Mouse (Mus musculus) R1 (cell line): Measurements from ENCODE around the gene Ankrd44.

Source experiments
- DNase-seq: peaks from one replicate; pipeline ENCODE4 v3.0.0-alpha.2; 2018; ENCODE audit warnings: low read depth, low spot score

Ankrd44 gene

GRCm38 (mm10) chr1:54710550-54710949, 215.6 kb downstream of the Ankrd44 start:
- DNase-seq = no peak

GRCm38 (mm10) chr1:54707888-54708565, 218.2 kb downstream of the Ankrd44 start:
- no peak for DNase-seq

GRCm38 (mm10) chr1:54707036-54707887, 218.9 kb downstream of the Ankrd44 start:
- no peak for DNase-seq

GRCm38 (mm10) chr1:54706621-54707020, 219.6 kb downstream of the Ankrd44 start:
- DNase-seq = peak; percentile 35

GRCm38 (mm10) chr1:54703466-54703865, 222.7 kb downstream of the Ankrd44 start:
- no peak for DNase-seq

DNA sequence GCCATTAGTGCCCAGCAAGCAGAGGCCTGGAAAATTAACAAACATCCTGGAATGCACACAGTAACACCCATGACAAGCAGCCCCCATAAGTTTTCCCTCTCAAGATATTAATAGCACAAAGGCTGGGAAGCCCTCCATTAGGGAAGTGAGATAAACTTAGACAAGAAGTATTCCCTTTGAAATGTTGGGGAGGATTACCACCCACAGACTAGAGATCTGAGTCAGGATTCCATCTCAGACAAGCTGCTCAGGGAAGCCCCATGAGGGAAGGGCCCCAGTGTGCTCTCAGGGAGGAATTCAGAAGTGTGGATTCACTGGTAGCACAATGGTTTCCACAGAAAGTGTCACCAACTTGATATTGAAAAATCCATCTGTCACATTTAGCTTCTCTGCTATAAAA, 223.3 kb downstream of the Ankrd44 start:
- DNase-seq = no peak

- no peak for DNase-seq
Measured at GRCm38 (mm10) chr1:54695396-54695795, 230.8 kb downstream of the Ankrd44 start.

GRCm38 (mm10) chr1:54691824-54692223, 234.4 kb downstream of the Ankrd44 start:
- no peak for DNase-seq

- no peak for DNase-seq
Measured at GRCm38 (mm10) chr1:54690291-54690965, 235.8 kb downstream of the Ankrd44 start.

- no peak for DNase-seq
Measured at GRCm38 (mm10) chr1:54688441-54688840, 237.7 kb downstream of the Ankrd44 start.

GRCm38 (mm10) chr1:54684316-54684715, 241.9 kb downstream of the Ankrd44 start:
- no peak for DNase-seq

- DNase-seq = no peak
Measured at GRCm38 (mm10) chr1:54679556-54679955, 246.6 kb downstream of the Ankrd44 start.

- DNase-seq = no peak
Measured at GRCm38 (mm10) chr1:54678037-54678436, 248.2 kb downstream of the Ankrd44 start.

DNA sequence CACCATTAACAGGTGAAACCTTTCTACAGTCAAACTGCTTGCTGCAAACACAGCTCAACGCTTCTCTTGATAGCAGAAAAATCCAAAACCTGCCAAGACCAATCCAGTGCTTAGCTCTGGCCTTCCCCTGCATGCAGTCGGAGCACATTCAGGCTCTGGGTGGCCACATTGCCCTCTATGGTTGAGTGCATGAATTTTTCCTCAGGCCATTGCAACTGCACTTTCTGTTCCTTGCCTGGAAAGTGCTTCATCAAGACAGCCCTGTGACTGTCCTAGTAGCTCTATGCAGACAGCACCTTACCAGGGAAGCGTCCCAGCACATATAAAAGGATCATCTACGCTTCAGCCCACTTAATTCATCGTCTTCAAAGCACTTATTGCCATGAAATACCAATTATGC, 250.7 kb downstream of the Ankrd44 start:
- peak; percentile 7 for DNase-seq

GRCm38 (mm10) chr1:54667991-54668390, 258.2 kb downstream of the Ankrd44 start:
- no peak for DNase-seq

GRCm38 (mm10) chr1:54665582-54666405, 260.4 kb downstream of the Ankrd44 start:
- DNase-seq = peak; percentile 74

DNA sequence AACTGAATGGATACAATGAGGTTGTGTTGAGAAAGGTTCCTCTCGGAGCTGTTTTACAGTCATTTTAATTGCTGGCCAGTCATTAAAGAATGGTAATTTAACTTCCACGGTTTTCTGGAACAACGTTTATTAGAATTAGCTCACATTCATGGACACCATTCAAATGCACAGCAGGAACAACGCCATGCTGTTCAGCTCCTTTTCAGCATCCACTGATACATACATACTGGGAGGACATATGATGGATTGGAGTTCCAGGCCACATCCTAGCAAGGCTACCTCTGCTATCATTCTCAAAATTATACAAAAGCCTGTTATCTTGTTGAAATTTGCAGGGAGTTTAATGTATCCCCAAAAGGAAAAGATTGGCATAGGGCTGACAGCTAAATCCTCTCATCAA, 261.1 kb downstream of the Ankrd44 start:
- no peak for DNase-seq

GRCm38 (mm10) chr1:54660674-54661073, 265.5 kb downstream of the Ankrd44 start:
- DNase-seq = no peak

DNA sequence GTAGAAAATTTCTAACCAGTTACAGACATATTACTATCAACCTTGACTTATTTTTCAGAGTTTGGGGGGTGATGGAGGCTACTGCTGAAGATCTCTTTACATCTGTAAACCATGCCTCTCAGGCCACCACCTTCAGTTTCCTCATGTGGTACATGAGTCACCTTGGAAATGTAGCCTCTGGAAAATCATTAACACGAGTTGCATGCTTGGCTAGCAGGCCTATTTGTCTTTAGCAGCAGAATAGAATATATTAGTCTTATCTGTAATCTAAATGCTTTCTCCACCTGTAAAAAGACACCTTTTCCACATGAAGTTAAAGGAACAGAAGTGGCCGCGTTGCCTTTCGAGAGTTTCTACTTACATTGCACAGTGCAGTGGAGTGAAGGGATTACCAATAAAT, 267.6 kb downstream of the Ankrd44 start:
- no peak for DNase-seq

- DNase-seq = no peak
Measured at GRCm38 (mm10) chr1:54648237-54648636, 277.9 kb downstream of the Ankrd44 start.

GRCm38 (mm10) chr1:54647335-54647745, 278.8 kb downstream of the Ankrd44 start:
- DNase-seq = no peak
